In the genomic region with DNA sequence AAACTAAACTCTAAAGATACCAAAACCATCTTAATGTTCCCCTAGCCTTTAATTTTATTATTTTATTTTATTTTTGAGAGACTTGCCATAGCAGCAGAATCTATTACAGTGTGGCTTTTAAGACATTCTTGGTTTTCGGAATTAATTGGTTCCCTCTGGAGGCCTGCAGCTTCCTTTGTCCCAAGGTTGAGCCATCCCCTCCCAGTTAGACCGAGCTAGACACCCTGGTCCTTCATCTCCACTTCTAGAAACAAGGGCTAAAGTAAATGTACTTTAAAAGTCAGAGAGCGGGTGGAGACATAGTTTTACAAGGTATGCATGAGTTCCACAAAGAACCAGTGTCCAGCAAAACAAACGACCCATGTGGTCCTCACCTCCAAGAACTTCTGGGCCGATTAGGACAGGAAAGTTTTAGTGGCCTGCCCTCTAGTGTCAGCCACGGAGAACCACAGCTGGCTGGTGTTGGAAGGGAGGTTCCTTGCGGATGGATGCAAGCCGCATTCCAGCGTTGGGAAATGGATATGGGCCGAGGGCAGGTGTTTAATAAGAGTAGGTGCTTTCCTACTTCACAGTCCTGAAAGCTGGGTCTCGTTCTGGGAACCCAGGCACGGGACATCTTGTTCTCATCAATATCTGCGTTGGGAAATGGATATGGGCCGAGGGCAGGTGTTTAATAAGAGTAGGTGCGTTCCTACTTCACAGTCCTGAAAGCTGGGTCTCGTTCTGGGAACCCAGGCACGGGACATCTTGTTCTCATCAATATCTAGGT, we compare ENCODE assay signal across 9 mouse cellular contexts.
DNase-seq lines count a peak whose midpoint lies in the region; TF ChIP-seq lines count a peak whose summit lies in the region.
"Had no signal": no experiment of that assay in that cellular context is flagged by ENCODE, and none has a peak within 500 bp of the region (broad histone marks: within the 10 kb centered on the region; RNA-seq: fewer than 3 reads in every experiment).

No protein-coding gene starts in this region.

- no peak overlapping the region for H3K9ac ChIP-seq in ES-E14 (ENCODE audit: insufficient read depth, low read depth, low read length, poor library complexity, severe bottlenecking)

- TF ChIP-seq POLR2A in lung, adult 2 months (IDR thresholded peaks at IDR 0.05; ENCODE audit: borderline replicate concordance, extremely low read depth, low read depth, low read length), result no peak

- peak; percentile 68 for DNase-seq in ES-E14 (ENCODE audit: low read depth, low spot score)
- DNase-seq in c-Kit-positive CD71-negative TER-119-negative erythroid progenitor cells, embryonic 14.5 days (ENCODE audit: low read depth), result peak; percentile 31
- DNase-seq in forebrain, embryonic 10.5 days (ENCODE audit: extremely low spot score, low spot score), result peak; percentile 73
- DNase-seq in heart, postnatal 14 days, result peak; percentile 63 to 83
- DNase-seq in kidney, postnatal 36 days, result peak; percentile 30 to 78
- DNase-seq in lung, adult 2 months, result peak; percentile 61
- peak; percentile 49 for DNase-seq in ovary, postnatal 10 days (ENCODE audit: low spot score)
- peak; percentile 49 to 70 for DNase-seq in urinary bladder, postnatal 36 days (ENCODE audit: low spot score in 2 of 2)

- H3K36me3 ChIP-seq in ES-E14 (ENCODE audit: control insufficient read depth, insufficient read depth, low read length, poor library complexity, severe bottlenecking), result peaks cover 5% of the 10 kb centered on the region; the same call in 1 of the 2 replicates
- H3K36me3 ChIP-seq in forebrain, embryonic 10.5 days (replicated peaks), result peaks cover 17% of the 10 kb centered on the region

- H3K9me3 ChIP-seq in ES-E14 (ENCODE audit: control insufficient read depth, insufficient read depth, low read depth, low read length), result no peaks in the 10 kb centered on the region
- no peaks in the 10 kb centered on the region for H3K9me3 ChIP-seq in forebrain, embryonic 10.5 days

- in situ Hi-C loops in ES-E14 (cut with MboI; ENCODE audit: low sequenced_read_pairs in 2 of 2, unreplicated experiment in 2 of 2), result loop anchor here (10.0 to 25.0 kb wide), 2 partner anchors 261 to 269 kb away; no protein-coding TSS in a partner anchor

- no peak overlapping the region for H3K27ac ChIP-seq in ES-E14 (ENCODE audit: insufficient read depth, low read depth, low read length, poor library complexity, severe bottlenecking)
- H3K27ac ChIP-seq in forebrain, embryonic 10.5 days, result peak overlapping the region; percentile 77
- H3K27ac ChIP-seq: macrophage had no signal

- H3K27me3 ChIP-seq in forebrain, embryonic 10.5 days (ENCODE audit: poor library complexity, severe bottlenecking), result no peaks in the 10 kb centered on the region

- H3K4me3 ChIP-seq in ES-E14 (ENCODE audit: insufficient read depth in 1 of 2, low read depth in 1 of 2, low read length in 2 of 2, poor library complexity in 1 of 2, severe bottlenecking in 1 of 2), result no peak overlapping the region
- H3K4me3 ChIP-seq in forebrain, embryonic 10.5 days, result no peak overlapping the region
- no peak overlapping the region for H3K4me3 ChIP-seq in lung, adult 2 months (replicated peaks; ENCODE audit: extremely low read depth, low read depth, low read length)

- H3K4me1 ChIP-seq in ES-E14 (ENCODE audit: control insufficient read depth in 2 of 2, insufficient read depth in 2 of 2, low read length in 2 of 2, poor library complexity in 1 of 2), result peaks cover 0 to 3% of the 10 kb centered on the region in 2 experiments; a peak in 1 of 4 replicates
- peaks cover 17% of the 10 kb centered on the region for H3K4me1 ChIP-seq in forebrain, embryonic 10.5 days
- no peaks in the 10 kb centered on the region for H3K4me1 ChIP-seq in lung, adult 2 months (ENCODE audit: control insufficient read depth, insufficient read depth, low read length)

- TF ChIP-seq CTCF in lung, adult 2 months (IDR thresholded peaks at IDR 0.05; ENCODE audit: insufficient read depth, low read length), result peak; percentile 94

- intact Hi-C loops in heart, postnatal 14 days (cut with DNase I), result loop anchor here (2.0 to 10.0 kb wide), 5 partner anchors 164 to 461 kb away; a partner anchor contains a TSS

- 33% methylated on average over 17 of the region's 17 CpGs for WGBS in forebrain, embryonic 10.5 days
- 27% methylated on average over 17 of the region's 17 CpGs for WGBS in lung, adult 2 months

TF ChIP-seq in ES-E14, 5 proteins besides CTCF, POLR2A, EP300 and RAD21:
- peak; percentile 94 for TF ChIP-seq ZC3H11A (IDR thresholded peaks at IDR 0.05; ENCODE audit: borderline replicate concordance, low read depth, low read length)
- no peak for TF ChIP-seq ZNF384 (IDR thresholded peaks at IDR 0.05; ENCODE audit: low read depth, low read length)
- TF ChIP-seq CHD2 (IDR thresholded peaks at IDR 0.05; ENCODE audit: low read depth, low read length), result no peak
TF ChIP-seq in ES-E14: peak in this region for 1.
